Mouse (Mus musculus): Measurements from ENCODE around the gene Casp4. TPM values are rescaled to one million over a fixed set of nuclear protein-coding genes. Genes with fewer than 3 reads are reported as not detected.

Casp4 gene
- polyA plus RNA-seq, 1 experiment from 2014 or later, result 0.59 TPM

DNA sequence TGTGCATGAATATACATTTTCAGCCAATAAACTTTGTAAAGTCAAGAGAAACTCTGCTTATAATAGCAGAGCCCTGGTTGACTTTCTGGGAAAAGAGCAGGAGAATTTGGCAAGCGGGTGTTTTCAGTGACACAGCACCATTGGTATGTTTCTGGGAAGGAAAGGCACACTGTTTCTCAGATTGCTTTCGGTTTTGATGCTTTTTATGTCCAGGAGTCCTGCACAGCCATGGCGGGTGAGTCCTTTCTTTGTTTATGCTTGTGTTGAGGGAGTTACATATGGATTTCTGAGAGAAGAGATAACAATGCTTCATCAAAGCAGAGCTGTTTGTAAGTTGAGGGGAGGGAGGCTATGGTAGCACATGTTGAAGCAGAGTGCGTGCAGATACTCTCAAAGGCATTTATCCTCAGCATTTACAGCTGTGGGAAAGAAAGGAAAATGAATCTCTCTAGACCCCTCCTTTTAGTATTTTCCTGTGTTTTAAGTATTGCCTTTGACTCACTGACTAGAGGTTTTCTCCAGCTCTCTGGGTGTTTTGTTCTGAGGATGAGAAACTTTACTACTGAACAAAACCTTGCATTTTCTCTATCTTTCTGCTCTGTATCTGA is 36.8 kb downstream of the Casp4 start, which contains the start of gene Casp12:
Gene Casp12, plus strand, starts transcription at position 140 of the 608 bp plus-strand sequence.
- DNase-seq (ENCODE audit: low spot score) (no peak), ATAC-seq (ENCODE audit: insufficient number of reproducible peaks, low FRiP score, low TSS enrichment, low read depth) (no peak)
- no peaks in the 10 kb centered on the region for H3K27me3 ChIP-seq (ENCODE audit: control insufficient read depth, insufficient read depth, low read length)
- H3K4me3 ChIP-seq (ENCODE audit: low read depth, low read length), result no peak within 1 kb of the TSS
- WGBS, result 75% methylated on average over 4 of the region's 4 CpGs
- H3K36me3 ChIP-seq (ENCODE audit: control insufficient read depth, insufficient read depth, low read length), result no peaks in the 10 kb centered on the region
- H3K4me2 ChIP-seq (ENCODE audit: low read depth, severe bottlenecking), result no peak within 1 kb of the TSS
- H3K27ac ChIP-seq (replicated peaks; ENCODE audit: low read depth, low read length), result no peak within 1 kb of the TSS
- H3K9ac ChIP-seq (ENCODE audit: low read length), result no peak within 1 kb of the TSS
- H3K4me1 ChIP-seq (ENCODE audit: control insufficient read depth, insufficient read depth, low read length), result no peaks in the 10 kb centered on the region
- H3K9me3 ChIP-seq (ENCODE audit: control insufficient read depth, low read length), result no peaks in the 10 kb centered on the region

DNA sequence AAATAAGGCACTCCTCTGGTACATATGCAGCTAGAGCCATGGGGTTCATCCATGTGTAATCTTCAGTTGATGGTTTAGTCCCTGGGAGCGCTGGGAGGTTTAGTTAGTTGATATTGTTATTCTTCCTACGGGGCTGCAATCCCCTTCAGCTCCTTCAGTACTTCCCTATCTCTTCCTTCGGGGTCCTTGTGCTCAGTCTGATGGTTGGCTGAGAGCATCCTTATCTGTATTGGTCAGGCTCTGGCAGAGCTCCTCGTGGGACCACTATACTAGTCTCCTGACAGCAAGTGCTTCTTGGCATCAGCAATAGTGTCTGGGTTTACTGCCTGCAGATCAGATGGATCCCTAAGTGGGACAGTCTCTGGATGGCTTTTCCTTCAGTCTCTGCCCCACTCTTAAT is 38.8 kb downstream of the Casp4 start:
- H3K4me3 ChIP-seq (ENCODE audit: low read depth, low read length), result no peak overlapping the region
- no peaks in the 10 kb centered on the region for H3K27me3 ChIP-seq (ENCODE audit: control insufficient read depth, insufficient read depth, low read length)
- no peak overlapping the region for H3K9ac ChIP-seq (ENCODE audit: low read length)
- DNase-seq (ENCODE audit: low spot score) (no peak), ATAC-seq (ENCODE audit: insufficient number of reproducible peaks, low FRiP score, low TSS enrichment, low read depth) (no peak)
- H3K9me3 ChIP-seq (ENCODE audit: control insufficient read depth, low read length), result no peaks in the 10 kb centered on the region
- H3K4me1 ChIP-seq (ENCODE audit: control insufficient read depth, insufficient read depth, low read length), result no peaks in the 10 kb centered on the region
- WGBS, result 85% methylated on average over 4 of the region's 4 CpGs
- no peak overlapping the region for H3K4me2 ChIP-seq (ENCODE audit: low read depth, severe bottlenecking)
- H3K27ac ChIP-seq (replicated peaks; ENCODE audit: low read depth, low read length), result no peak overlapping the region
- no peaks in the 10 kb centered on the region for H3K36me3 ChIP-seq (ENCODE audit: control insufficient read depth, insufficient read depth, low read length)

DNA sequence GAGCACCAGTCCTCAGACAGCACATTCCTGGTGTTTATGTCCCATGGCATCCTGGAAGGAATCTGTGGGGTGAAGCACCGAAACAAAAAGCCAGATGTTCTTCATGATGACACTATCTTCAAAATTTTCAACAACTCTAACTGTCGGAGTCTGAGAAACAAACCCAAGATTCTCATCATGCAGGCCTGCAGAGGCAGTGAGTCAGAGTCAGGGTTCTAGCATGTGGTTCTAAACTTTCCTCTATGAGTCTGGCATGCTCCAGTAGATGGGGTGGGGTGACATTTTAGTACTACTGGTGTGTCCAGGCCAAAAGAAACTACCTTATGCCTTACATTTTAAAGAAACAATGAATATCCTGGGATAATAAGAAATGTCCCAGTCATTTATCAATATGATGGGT is 45.0 kb downstream of the Casp4 start:
- no peaks in the 10 kb centered on the region for H3K4me1 ChIP-seq (ENCODE audit: control insufficient read depth, insufficient read depth, low read length)

DNA sequence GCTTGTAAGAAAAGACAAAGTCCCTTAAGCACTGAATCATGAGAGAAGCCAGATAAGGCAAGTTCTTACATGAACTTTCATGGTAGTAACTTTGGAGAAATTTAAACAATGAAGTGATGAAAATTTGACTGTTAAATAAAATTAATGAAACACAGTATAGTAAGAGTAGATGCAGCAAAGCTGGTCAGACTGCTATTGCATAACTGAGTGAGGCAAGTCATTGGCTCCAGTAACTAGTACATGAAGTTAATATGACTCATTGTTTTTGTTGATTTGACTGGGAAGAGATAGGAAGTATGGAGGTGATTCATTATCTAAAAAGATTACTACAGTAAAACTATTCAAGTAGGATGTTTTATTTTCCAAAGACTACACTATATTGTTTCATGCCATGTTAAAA is 48.2 kb downstream of the Casp4 start:
- ATAC-seq (ENCODE audit: insufficient number of reproducible peaks, low FRiP score, low TSS enrichment, low read depth) (no peak), DNase-seq (ENCODE audit: low spot score) (no peak)
- H3K4me1 ChIP-seq (ENCODE audit: control insufficient read depth, insufficient read depth, low read length), result no peaks in the 10 kb centered on the region
- no peak overlapping the region for H3K9ac ChIP-seq (ENCODE audit: low read length)
- no peaks in the 10 kb centered on the region for H3K9me3 ChIP-seq (ENCODE audit: control insufficient read depth, low read length)
- no peak overlapping the region for H3K4me3 ChIP-seq (ENCODE audit: low read depth, low read length)
- no peaks in the 10 kb centered on the region for H3K27me3 ChIP-seq (ENCODE audit: control insufficient read depth, insufficient read depth, low read length)
- H3K36me3 ChIP-seq (ENCODE audit: control insufficient read depth, insufficient read depth, low read length), result no peaks in the 10 kb centered on the region
- no peak overlapping the region for H3K27ac ChIP-seq (replicated peaks; ENCODE audit: low read depth, low read length)
- H3K4me2 ChIP-seq (ENCODE audit: low read depth, severe bottlenecking), result no peak overlapping the region

More for the DNA sequence above, 45.0 kb downstream of the Casp4 start:
- WGBS, result 88% methylated on average over 2 of the region's 2 CpGs
- ATAC-seq (ENCODE audit: insufficient number of reproducible peaks, low FRiP score, low TSS enrichment, low read depth) (no peak), DNase-seq (ENCODE audit: low spot score) (no peak)
- H3K9me3 ChIP-seq (ENCODE audit: control insufficient read depth, low read length), result no peaks in the 10 kb centered on the region
- no peak overlapping the region for H3K4me2 ChIP-seq (ENCODE audit: low read depth, severe bottlenecking)
- H3K9ac ChIP-seq (ENCODE audit: low read length), result no peak overlapping the region
- no peak overlapping the region for H3K4me3 ChIP-seq (ENCODE audit: low read depth, low read length)
- H3K27me3 ChIP-seq (ENCODE audit: control insufficient read depth, insufficient read depth, low read length), result no peaks in the 10 kb centered on the region
- no peaks in the 10 kb centered on the region for H3K36me3 ChIP-seq (ENCODE audit: control insufficient read depth, insufficient read depth, low read length)
- no peak overlapping the region for H3K27ac ChIP-seq (replicated peaks; ENCODE audit: low read depth, low read length)

Other genes starting within 250 kb of the Casp4 start
- gene Casp1, start 10.3 kb upstream of the Casp4 start, polyA plus RNA-seq (2014; fragmentation: Nextera tagmentation; extraction: Ambion mirVana), result 0.29 and 0.33 TPM in 2 replicates
- not detected in 2 replicates for gene Casp12, start 36.6 kb downstream of the Casp4 start, polyA plus RNA-seq (2014; fragmentation: Nextera tagmentation; extraction: Ambion mirVana)